Mouse (Mus musculus): ENCODE results near the gene Them5. TPM values are rescaled to one million over a fixed set of nuclear protein-coding genes. Genes with fewer than 3 reads are reported as not detected.

Gene Them5
- polyA plus RNA-seq (2015; fragmentation: Nextera tagmentation; extraction: Ambion mirVana), result 126 and 146 TPM in 2 replicates

DNA sequence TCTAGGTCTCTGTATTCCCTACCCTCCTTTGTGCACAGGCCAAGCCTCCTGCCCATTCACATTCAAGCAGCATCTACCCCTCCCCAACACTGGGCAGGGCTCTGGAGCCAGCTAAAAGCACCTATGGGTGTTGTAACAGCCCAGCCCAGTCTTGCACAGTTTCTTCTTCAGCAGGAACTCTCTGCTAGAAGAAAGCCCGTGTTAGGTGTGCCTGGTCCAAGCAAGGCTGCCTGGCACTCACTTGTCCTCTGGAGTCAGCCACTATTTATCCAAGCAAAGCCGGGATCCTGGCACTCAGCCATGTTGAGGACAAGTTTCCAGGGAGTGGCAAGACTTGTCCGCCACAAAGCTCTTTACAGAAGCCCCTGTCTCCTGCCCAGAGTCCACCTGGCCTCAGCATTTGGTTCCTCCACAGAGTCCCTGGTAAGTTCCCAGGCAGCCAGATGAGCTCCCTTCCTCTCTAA, at the start of gene Them5:
Gene Them5 (plus strand): TSS at position 141 of the 464 bp plus-strand sequence.
- Histone ChIP-seq H3K4me1 (replicated peaks; ENCODE audit: control insufficient read depth, insufficient read depth) (no peaks in the 10 kb centered on the region), H3K4me3 (ENCODE audit: low read depth, low read length) (no peak within 1 kb of the TSS), H3K27me3 (ENCODE audit: control insufficient read depth, insufficient read depth, low read length) (no peaks in the 10 kb centered on the region), H3K36me3 (ENCODE audit: control insufficient read depth, insufficient read depth, low read length) (no peaks in the 10 kb centered on the region), H3K27ac (replicated peaks) (peak within 1 kb of the TSS; percentile 65), H3K9ac (ENCODE audit: low read length) (no peak within 1 kb of the TSS), H3K9me3 (ENCODE audit: control insufficient read depth, low read length) (no peaks in the 10 kb centered on the region), H3K4me2 (replicated peaks; ENCODE audit: low read depth) (no peak within 1 kb of the TSS; the same call in 1 of the 2 replicates)
- TF ChIP-seq CTCF (IDR thresholded peaks at IDR 0.05; ENCODE audit: low read depth), result no peak
- TF ChIP-seq EP300 (optimal IDR thresholded peaks at IDR 0.05), result no peak
- peak; percentile 62 for ATAC-seq (ENCODE audit: low FRiP score, low TSS enrichment)
- WGBS, result 27% methylated on average over 3 of the region's 3 CpGs
- DNase-seq (ENCODE audit: low spot score), result peak; percentile 73

DNA sequence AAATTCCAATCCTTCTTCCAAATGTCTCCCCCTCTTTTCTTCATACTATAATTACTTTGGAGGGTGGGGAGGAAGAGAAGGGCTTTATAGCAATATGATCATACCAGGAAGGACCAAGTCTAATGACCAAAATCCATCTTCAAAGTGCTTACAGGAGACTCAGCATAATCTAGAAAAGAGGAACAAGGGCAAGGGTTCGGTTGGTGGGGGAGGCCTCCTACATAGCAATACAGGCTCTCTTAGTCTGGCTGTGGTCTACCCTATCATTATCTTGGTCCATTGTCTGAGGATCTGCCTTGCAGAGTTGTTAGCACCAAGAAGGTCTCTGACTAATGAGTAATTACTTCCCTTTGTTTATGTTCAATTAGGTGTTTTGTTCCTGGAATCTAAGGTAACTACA, 36.4 kb upstream of the Them5 start:
- Histone ChIP-seq H3K27ac (replicated peaks) (no peak overlapping the region), H3K4me1 (replicated peaks; ENCODE audit: control insufficient read depth, insufficient read depth) (no peaks in the 10 kb centered on the region), H3K36me3 (ENCODE audit: control insufficient read depth, insufficient read depth, low read length) (no peaks in the 10 kb centered on the region), H3K9me3 (ENCODE audit: control insufficient read depth, low read length) (no peaks in the 10 kb centered on the region), H3K27me3 (ENCODE audit: control insufficient read depth, insufficient read depth, low read length) (no peaks in the 10 kb centered on the region), H3K4me2 (replicated peaks; ENCODE audit: low read depth) (no peak overlapping the region), H3K9ac (ENCODE audit: low read length) (no peak overlapping the region), H3K4me3 (ENCODE audit: low read depth, low read length) (no peak overlapping the region)
- DNase-seq (ENCODE audit: low spot score) (no peak), ATAC-seq (ENCODE audit: low FRiP score, low TSS enrichment) (no peak)
- no peak for TF ChIP-seq EP300 (optimal IDR thresholded peaks at IDR 0.05)
- TF ChIP-seq CTCF (IDR thresholded peaks at IDR 0.05; ENCODE audit: low read depth), result no peak
- WGBS, result 93% methylated on average over 1 of the region's 1 CpGs

DNA sequence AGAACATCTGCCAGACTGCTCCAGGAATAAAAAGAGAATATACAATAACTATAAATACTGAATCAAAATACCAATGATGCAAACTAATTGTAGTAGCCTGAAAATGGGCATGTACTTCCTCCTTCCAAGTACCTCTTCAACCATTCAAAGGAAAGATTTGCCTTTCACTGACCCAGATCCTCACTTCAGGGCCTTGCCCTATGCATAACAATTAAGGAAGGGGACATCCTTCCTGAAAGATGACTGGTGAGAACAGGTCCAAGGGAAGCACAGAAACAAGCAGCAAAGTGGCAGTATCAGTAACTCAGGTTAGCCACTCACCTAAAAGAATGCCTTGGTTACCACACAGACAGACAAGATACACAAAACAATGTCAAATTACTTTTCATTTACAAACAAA, 34.9 kb upstream of the Them5 start:
- ATAC-seq (ENCODE audit: low FRiP score, low TSS enrichment), result no peak
- Histone ChIP-seq H3K4me3 (ENCODE audit: low read depth, low read length) (no peak overlapping the region), H3K4me2 (replicated peaks; ENCODE audit: low read depth) (no peak overlapping the region), H3K4me1 (replicated peaks; ENCODE audit: control insufficient read depth, insufficient read depth) (no peaks in the 10 kb centered on the region), H3K27me3 (ENCODE audit: control insufficient read depth, insufficient read depth, low read length) (no peaks in the 10 kb centered on the region), H3K36me3 (ENCODE audit: control insufficient read depth, insufficient read depth, low read length) (no peaks in the 10 kb centered on the region), H3K9ac (ENCODE audit: low read length) (no peak overlapping the region), H3K27ac (replicated peaks) (no peak overlapping the region), H3K9me3 (ENCODE audit: control insufficient read depth, low read length) (no peaks in the 10 kb centered on the region)
- TF ChIP-seq EP300 (optimal IDR thresholded peaks at IDR 0.05) (no peak), CTCF (IDR thresholded peaks at IDR 0.05; ENCODE audit: low read depth) (no peak)
- DNase-seq (ENCODE audit: low spot score), result no peak

DNA sequence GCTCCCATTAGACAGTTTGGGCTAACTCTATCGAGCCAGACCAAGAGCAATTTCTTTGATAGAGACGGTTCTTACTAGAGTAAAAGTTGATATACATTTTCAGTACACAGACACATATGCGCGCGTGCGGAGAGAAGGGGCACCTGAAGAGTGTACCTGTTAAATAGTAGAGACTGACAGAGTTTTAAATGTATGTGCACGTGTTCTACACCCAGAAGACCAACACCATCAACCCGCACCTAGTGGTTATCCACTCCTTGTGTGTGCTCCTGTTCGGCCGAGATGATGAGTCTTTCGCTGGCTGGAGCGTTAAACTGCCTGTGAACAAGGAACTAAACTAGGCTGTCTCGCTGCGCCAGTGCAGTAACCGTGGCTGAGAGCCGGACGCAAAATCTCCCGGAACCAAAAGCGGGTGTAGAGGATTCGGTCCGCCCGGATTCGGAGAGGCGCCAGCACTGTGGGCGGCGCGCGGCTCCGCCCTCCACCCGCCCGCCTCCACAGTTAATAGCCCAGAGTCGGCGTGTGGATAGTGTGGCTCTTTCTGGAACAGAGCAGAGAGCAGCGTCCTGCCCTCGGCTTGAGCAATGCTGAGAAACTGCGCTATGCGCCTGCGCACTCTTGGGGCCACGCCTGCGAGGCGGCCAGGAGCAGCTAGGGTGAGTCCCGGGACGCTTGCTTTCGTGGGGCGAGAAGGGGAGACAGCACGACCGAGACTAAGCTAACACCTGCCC, 32.1 kb upstream of the Them5 start, which contains the start of gene Them4:
Gene Them4 (plus strand): TSS at position 457 of the 731 bp plus-strand sequence.
- Histone ChIP-seq H3K4me2 (replicated peaks; ENCODE audit: low read depth) (peak within 1 kb of the TSS; percentile 61), H3K27ac (replicated peaks) (peak within 1 kb of the TSS; percentile 88), H3K27me3 (ENCODE audit: control insufficient read depth, insufficient read depth, low read length) (no peaks in the 10 kb centered on the region), H3K4me1 (replicated peaks; ENCODE audit: control insufficient read depth, insufficient read depth) (no peaks in the 10 kb centered on the region), H3K4me3 (ENCODE audit: low read depth, low read length) (peak within 1 kb of the TSS; percentile 67), H3K36me3 (ENCODE audit: control insufficient read depth, insufficient read depth, low read length) (no peaks in the 10 kb centered on the region), H3K9me3 (ENCODE audit: control insufficient read depth, low read length) (no peaks in the 10 kb centered on the region), H3K9ac (ENCODE audit: low read length) (peak within 1 kb of the TSS; percentile 73)
- DNase-seq (ENCODE audit: low spot score), result peak; percentile 94
- no peak for TF ChIP-seq EP300 (optimal IDR thresholded peaks at IDR 0.05)
- TF ChIP-seq CTCF (IDR thresholded peaks at IDR 0.05; ENCODE audit: low read depth), result peak; percentile 45
- WGBS, result under 1% methylated on average over 47 of the region's 47 CpGs
- peak; percentile 100 for ATAC-seq (ENCODE audit: low FRiP score, low TSS enrichment)

DNA sequence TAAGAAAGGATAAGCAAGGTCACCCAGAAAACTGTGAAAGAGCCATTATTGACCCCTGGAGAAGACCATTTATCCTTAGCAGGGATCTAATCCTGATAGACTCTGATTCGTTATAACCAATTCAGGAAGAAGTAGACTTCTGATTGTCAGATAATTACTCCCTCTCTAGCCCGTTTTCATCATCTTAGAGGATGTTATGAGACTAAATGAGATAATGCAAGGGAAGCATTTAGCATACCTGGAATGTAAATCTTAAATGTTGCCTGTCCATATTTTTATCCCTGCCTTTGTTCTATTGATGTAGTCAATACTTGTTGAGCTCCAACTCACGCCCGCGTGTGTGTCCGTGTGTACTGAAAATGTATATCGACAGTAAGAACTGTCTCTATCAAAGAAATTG, 31.4 kb upstream of the Them5 start:
- WGBS, result 37% methylated on average over 7 of the region's 7 CpGs
- DNase-seq (ENCODE audit: low spot score), result no peak
- ATAC-seq (ENCODE audit: low FRiP score, low TSS enrichment), result no peak
- H3K9me3 ChIP-seq (ENCODE audit: control insufficient read depth, low read length), result no peaks in the 10 kb centered on the region
- H3K4me1 ChIP-seq (replicated peaks; ENCODE audit: control insufficient read depth, insufficient read depth), result no peaks in the 10 kb centered on the region
- H3K4me3 ChIP-seq (ENCODE audit: low read depth, low read length), result peak overlapping the region; percentile 67
- no peaks in the 10 kb centered on the region for H3K36me3 ChIP-seq (ENCODE audit: control insufficient read depth, insufficient read depth, low read length)
- peak overlapping the region; percentile 73 for H3K9ac ChIP-seq (ENCODE audit: low read length)
- H3K4me2 ChIP-seq (replicated peaks; ENCODE audit: low read depth), result peak overlapping the region; percentile 61
- H3K27ac ChIP-seq (replicated peaks), result peak overlapping the region; percentile 88
- TF ChIP-seq CTCF (IDR thresholded peaks at IDR 0.05; ENCODE audit: low read depth) (no peak), EP300 (optimal IDR thresholded peaks at IDR 0.05) (no peak)
- H3K27me3 ChIP-seq (ENCODE audit: control insufficient read depth, insufficient read depth, low read length), result no peaks in the 10 kb centered on the region

DNA sequence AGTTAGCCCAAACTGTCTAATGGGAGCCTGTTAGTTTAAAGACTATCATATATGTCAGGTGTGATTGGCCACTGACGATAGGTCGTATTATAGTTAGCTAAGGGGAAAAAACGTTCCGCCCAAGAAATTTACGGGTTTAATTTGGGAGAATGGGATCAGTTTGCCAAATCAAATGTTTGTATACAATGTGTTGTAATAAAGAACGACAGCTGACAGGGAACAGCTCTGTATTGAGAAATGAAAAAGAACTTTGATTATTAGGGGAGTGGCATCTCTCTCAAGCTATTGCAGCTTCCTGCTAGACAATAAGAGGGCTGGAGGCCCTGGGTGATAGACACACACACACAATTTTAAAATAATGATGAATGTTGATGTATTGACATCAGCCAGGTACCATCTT, 31.0 kb upstream of the Them5 start:
- H3K27me3 ChIP-seq (ENCODE audit: control insufficient read depth, insufficient read depth, low read length), result no peaks in the 10 kb centered on the region
- H3K9ac ChIP-seq (ENCODE audit: low read length), result no peak overlapping the region
- ATAC-seq (ENCODE audit: low FRiP score, low TSS enrichment) (no peak), DNase-seq (ENCODE audit: low spot score) (no peak)
- H3K27ac ChIP-seq (replicated peaks), result no peak overlapping the region; the same call in 1 of the 2 replicates
- peak overlapping the region; percentile 67 for H3K4me3 ChIP-seq (ENCODE audit: low read depth, low read length)
- H3K36me3 ChIP-seq (ENCODE audit: control insufficient read depth, insufficient read depth, low read length), result no peaks in the 10 kb centered on the region
- H3K9me3 ChIP-seq (ENCODE audit: control insufficient read depth, low read length), result no peaks in the 10 kb centered on the region
- peak overlapping the region; percentile 61 for H3K4me2 ChIP-seq (replicated peaks; ENCODE audit: low read depth)
- H3K4me1 ChIP-seq (replicated peaks; ENCODE audit: control insufficient read depth, insufficient read depth), result no peaks in the 10 kb centered on the region
- TF ChIP-seq CTCF (IDR thresholded peaks at IDR 0.05; ENCODE audit: low read depth) (no peak), EP300 (optimal IDR thresholded peaks at IDR 0.05) (no peak)
- 60% methylated on average over 6 of the region's 6 CpGs for WGBS

Data from stomach, postnatal 0 days (tissue).